Mouse (Mus musculus): ENCODE results near the gene Tcf15. TPM values are rescaled to one million over a fixed set of nuclear protein-coding genes. Genes with fewer than 3 reads are reported as not detected.

Tcf15 gene
- polyA plus RNA-seq (2015; fragmentation: Nextera tagmentation; extraction: Ambion mirVana), result 9.2 and 9.4 TPM in 2 replicates

GRCm38 (mm10) chr2:152143279-152144157 lies at the start of gene Tcf15:
TSS of gene Tcf15 (plus strand) at chr2:152143561.
- peak; percentile 26; the same call in 1 of the 2 replicates for ATAC-seq (ENCODE audit: extremely low read depth, insufficient number of reproducible peaks, low FRiP score, low TSS enrichment)
- Histone ChIP-seq H3K27me3 (replicated peaks) (peaks cover 86% of the 10 kb centered on the region), H3K4me2 (peak within 1 kb of the TSS; percentile 86), H3K9ac (peak within 1 kb of the TSS; percentile 78), H3K9me3 (no peaks in the 10 kb centered on the region), H3K27ac (replicated peaks) (no peak within 1 kb of the TSS), H3K4me3 (peak within 1 kb of the TSS; percentile 60), H3K4me1 (peaks cover 30% of the 10 kb centered on the region), H3K36me3 (no peaks in the 10 kb centered on the region)
- under 1% methylated on average over 107 of the region's 118 CpGs for WGBS

GRCm38 (mm10) chr2:152094856-152095545 lies 48.4 kb upstream of the Tcf15 start:
- H3K27ac ChIP-seq (replicated peaks), result no peak overlapping the region
- H3K9me3 ChIP-seq, result no peaks in the 10 kb centered on the region
- peaks cover 18% of the 10 kb centered on the region for H3K4me1 ChIP-seq
- peak overlapping the region; percentile 37 for H3K9ac ChIP-seq
- peak overlapping the region; percentile 56 for H3K4me2 ChIP-seq
- H3K36me3 ChIP-seq, result no peaks in the 10 kb centered on the region
- WGBS, result 5% methylated on average over 29 of the region's 29 CpGs
- no peak for ATAC-seq (ENCODE audit: extremely low read depth, insufficient number of reproducible peaks, low FRiP score, low TSS enrichment)
- H3K4me3 ChIP-seq, result peak overlapping the region; percentile 29
- peaks cover 98% of the 10 kb centered on the region for H3K27me3 ChIP-seq (replicated peaks)

GRCm38 (mm10) chr2:152096922-152097321 lies 46.4 kb upstream of the Tcf15 start:
- H3K4me1 ChIP-seq, result peaks cover 18% of the 10 kb centered on the region
- H3K4me3 ChIP-seq, result no peak overlapping the region
- no peak overlapping the region for H3K9ac ChIP-seq
- H3K27me3 ChIP-seq (replicated peaks), result peaks cover 97% of the 10 kb centered on the region
- WGBS, result 61% methylated on average over 2 of the region's 2 CpGs
- H3K36me3 ChIP-seq, result no peaks in the 10 kb centered on the region
- no peaks in the 10 kb centered on the region for H3K9me3 ChIP-seq
- no peak for ATAC-seq (ENCODE audit: extremely low read depth, insufficient number of reproducible peaks, low FRiP score, low TSS enrichment)
- H3K4me2 ChIP-seq, result no peak overlapping the region
- no peak overlapping the region for H3K27ac ChIP-seq (replicated peaks)

- Histone ChIP-seq H3K4me3 (no peak overlapping the region), H3K4me1 (peaks cover 18% of the 10 kb centered on the region), H3K9me3 (no peaks in the 10 kb centered on the region), H3K27me3 (replicated peaks) (peaks cover 97% of the 10 kb centered on the region), H3K9ac (no peak overlapping the region), H3K27ac (replicated peaks) (no peak overlapping the region), H3K4me2 (no peak overlapping the region), H3K36me3 (no peaks in the 10 kb centered on the region)
- ATAC-seq (ENCODE audit: extremely low read depth, insufficient number of reproducible peaks, low FRiP score, low TSS enrichment), result no peak
- 77% methylated on average over 11 of the region's 11 CpGs for WGBS
Measured at GRCm38 (mm10) chr2:152097916-152098315, 45.4 kb upstream of the Tcf15 start.

GRCm38 (mm10) chr2:152099538-152099937 lies 43.8 kb upstream of the Tcf15 start:
- Histone ChIP-seq H3K36me3 (no peaks in the 10 kb centered on the region), H3K4me3 (no peak overlapping the region), H3K27ac (replicated peaks) (no peak overlapping the region), H3K9me3 (no peaks in the 10 kb centered on the region), H3K27me3 (replicated peaks) (peaks cover 87% of the 10 kb centered on the region), H3K9ac (no peak overlapping the region), H3K4me1 (peaks cover 8% of the 10 kb centered on the region), H3K4me2 (no peak overlapping the region)
- no peak for ATAC-seq (ENCODE audit: extremely low read depth, insufficient number of reproducible peaks, low FRiP score, low TSS enrichment)
- WGBS, result 59% methylated on average over 3 of the region's 3 CpGs

- H3K9me3 ChIP-seq, result no peaks in the 10 kb centered on the region
- no peak for ATAC-seq (ENCODE audit: extremely low read depth, insufficient number of reproducible peaks, low FRiP score, low TSS enrichment)
- H3K4me1 ChIP-seq, result peaks cover 15% of the 10 kb centered on the region
- no peak overlapping the region for H3K4me2 ChIP-seq
- no peak overlapping the region for H3K4me3 ChIP-seq
- no peaks in the 10 kb centered on the region for H3K36me3 ChIP-seq
- H3K27me3 ChIP-seq (replicated peaks), result peaks cover 65% of the 10 kb centered on the region
- H3K9ac ChIP-seq, result no peak overlapping the region
- WGBS, result 66% methylated on average over 13 of the region's 13 CpGs
- H3K27ac ChIP-seq (replicated peaks), result no peak overlapping the region
Measured at GRCm38 (mm10) chr2:152101761-152102160, 41.6 kb upstream of the Tcf15 start.

GRCm38 (mm10) chr2:152102369-152102768 lies 41.0 kb upstream of the Tcf15 start:
- no peak overlapping the region for H3K9ac ChIP-seq
- no peaks in the 10 kb centered on the region for H3K9me3 ChIP-seq
- H3K27me3 ChIP-seq (replicated peaks), result peaks cover 59% of the 10 kb centered on the region
- H3K36me3 ChIP-seq, result no peaks in the 10 kb centered on the region
- H3K4me1 ChIP-seq, result peaks cover 15% of the 10 kb centered on the region
- no peak for ATAC-seq (ENCODE audit: extremely low read depth, insufficient number of reproducible peaks, low FRiP score, low TSS enrichment)
- no peak overlapping the region for H3K4me3 ChIP-seq
- WGBS, result 58% methylated on average over 6 of the region's 6 CpGs
- no peak overlapping the region for H3K27ac ChIP-seq (replicated peaks)
- H3K4me2 ChIP-seq, result no peak overlapping the region

GRCm38 (mm10) chr2:152104711-152105317 lies 38.5 kb upstream of the Tcf15 start:
- Histone ChIP-seq H3K9ac (peak overlapping the region; percentile 88), H3K9me3 (no peaks in the 10 kb centered on the region), H3K36me3 (peaks cover 8% of the 10 kb centered on the region; the same call in 1 of the 2 replicates), H3K27ac (replicated peaks) (peak overlapping the region; percentile 67), H3K27me3 (replicated peaks) (peaks cover 40% of the 10 kb centered on the region), H3K4me3 (peak overlapping the region; percentile 77), H3K4me2 (peak overlapping the region; percentile 87), H3K4me1 (peaks cover 15% of the 10 kb centered on the region)
- WGBS, result 21% methylated on average over 17 of the region's 17 CpGs
- ATAC-seq (ENCODE audit: extremely low read depth, insufficient number of reproducible peaks, low FRiP score, low TSS enrichment), result no peak

- peak within 1 kb of the TSS; percentile 88 for H3K9ac ChIP-seq
- peaks cover 38% of the 10 kb centered on the region for H3K27me3 ChIP-seq (replicated peaks)
- H3K9me3 ChIP-seq, result no peaks in the 10 kb centered on the region
- H3K4me3 ChIP-seq, result peak within 1 kb of the TSS; percentile 77
- 2% methylated on average over 81 of the region's 84 CpGs for WGBS
- peak within 1 kb of the TSS; percentile 87 for H3K4me2 ChIP-seq
- peak within 1 kb of the TSS; percentile 67 for H3K27ac ChIP-seq (replicated peaks)
- peaks cover 8% of the 10 kb centered on the region; the same call in 1 of the 2 replicates for H3K36me3 ChIP-seq
- peaks cover 15% of the 10 kb centered on the region for H3K4me1 ChIP-seq
- peak; percentile 94 for ATAC-seq (ENCODE audit: extremely low read depth, insufficient number of reproducible peaks, low FRiP score, low TSS enrichment)
Measured at GRCm38 (mm10) chr2:152105318-152106224, 37.8 kb upstream of the Tcf15 start, which contains the start of gene Srxn1. TSS of gene Srxn1 (plus strand) at chr2:152105516.

- H3K4me3 ChIP-seq, result peak overlapping the region; percentile 77
- 80% methylated on average over 3 of the region's 3 CpGs for WGBS
- peak overlapping the region; percentile 88 for H3K9ac ChIP-seq
- peaks cover 32% of the 10 kb centered on the region for H3K27me3 ChIP-seq (replicated peaks)
- no peaks in the 10 kb centered on the region for H3K9me3 ChIP-seq
- 0 out of 2 replicates have a peak overlapping the region, but pooled peaks have one; percentile 15 for H3K27ac ChIP-seq (replicated peaks)
- H3K4me2 ChIP-seq, result peak overlapping the region; percentile 87
- H3K4me1 ChIP-seq, result peaks cover 18% of the 10 kb centered on the region
- no peak for ATAC-seq (ENCODE audit: extremely low read depth, insufficient number of reproducible peaks, low FRiP score, low TSS enrichment)
- peaks cover 8% of the 10 kb centered on the region; the same call in 1 of the 2 replicates for H3K36me3 ChIP-seq
Measured at GRCm38 (mm10) chr2:152106225-152106595, 37.2 kb upstream of the Tcf15 start.
